ENCODE assay signal across 9 mouse cellular contexts in the genomic region with DNA sequence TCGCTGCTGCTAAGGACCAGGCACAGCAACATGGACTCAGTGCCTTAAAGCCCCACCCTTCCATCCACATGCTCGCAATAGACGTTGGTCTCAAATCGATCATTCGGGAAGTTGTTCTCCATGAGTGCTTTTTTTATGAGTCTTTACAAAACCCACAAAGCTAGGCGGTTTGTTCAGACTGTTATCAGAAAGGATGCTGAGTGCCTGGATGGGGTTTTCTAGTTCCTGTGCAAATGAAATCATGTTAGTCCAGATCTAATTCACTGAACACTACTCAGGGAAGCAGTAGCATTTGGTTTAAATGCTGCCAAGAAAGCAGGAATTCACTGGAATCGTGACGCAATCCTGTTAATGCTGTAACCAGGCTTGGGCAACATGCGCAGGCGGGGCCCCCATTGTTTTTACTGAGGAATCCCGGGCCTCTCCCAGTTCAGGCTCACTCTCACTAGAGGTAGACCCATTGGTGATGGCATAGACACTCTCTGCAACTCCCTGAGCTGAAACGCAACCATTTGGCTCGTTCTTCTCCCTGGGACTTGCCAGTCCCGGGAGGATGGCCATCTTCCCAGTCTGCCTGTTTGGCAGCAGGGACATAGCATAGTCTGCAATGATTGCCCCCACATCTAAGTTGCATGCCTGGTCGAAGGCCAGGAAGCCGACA. TPM values are rescaled to one million over a fixed set of nuclear protein-coding genes. Genes with fewer than 3 reads are reported as not detected.
DNase-seq lines count a peak whose midpoint lies in the region; ATAC-seq and TF ChIP-seq lines count a peak whose summit lies in the region.
"Had no signal": no experiment of that assay in that cellular context is flagged by ENCODE, and none has a peak within 500 bp of the region (broad histone marks: within the 10 kb centered on the region; RNA-seq: fewer than 3 reads in every experiment).

No protein-coding gene starts in this region.

- H3K4me1 ChIP-seq in forebrain, embryonic 14.5 days (ENCODE audit: control insufficient read depth, insufficient read depth, low read length) = peaks cover 10% of the 10 kb centered on the region
- no peaks in the 10 kb centered on the region for H3K4me1 ChIP-seq in forebrain, embryonic 11.5 days (replicated peaks; ENCODE audit: control insufficient read depth, insufficient read depth, low read length)

- WGBS in forebrain, embryonic 14.5 days = 83% methylated on average over 16 of the region's 16 CpGs
- WGBS in forebrain, embryonic 11.5 days = 89% methylated on average over 16 of the region's 16 CpGs

- TF ChIP-seq POLR2A in myocyte (IDR thresholded peaks at IDR 0.05; ENCODE audit: insufficient read length, low read depth) = no peak

- H3K9ac ChIP-seq in forebrain, embryonic 14.5 days (ENCODE audit: low read length) = no peak overlapping the region
- no peak overlapping the region for H3K9ac ChIP-seq in forebrain, embryonic 11.5 days (ENCODE audit: low read length)
- H3K9ac ChIP-seq: neural tube, embryonic 12.5 days had no signal

- no peaks in the 10 kb centered on the region for H3K9me3 ChIP-seq in forebrain, embryonic 14.5 days (replicated peaks; ENCODE audit: control insufficient read depth, low read length)
- H3K9me3 ChIP-seq in forebrain, embryonic 11.5 days (ENCODE audit: control insufficient read depth, low read length) = no peaks in the 10 kb centered on the region
- H3K9me3 ChIP-seq: neural tube, embryonic 12.5 days had no signal

- ATAC-seq in forebrain, embryonic 14.5 days = no peak; the same call in 1 of the 2 replicates
- no peak for ATAC-seq in forebrain, embryonic 11.5 days (replicated peaks; ENCODE audit: low FRiP score)

- H3K4me2 ChIP-seq in forebrain, embryonic 14.5 days (ENCODE audit: low read length) = no peak overlapping the region
- H3K4me2 ChIP-seq in forebrain, embryonic 11.5 days (ENCODE audit: low read depth, low read length, severe bottlenecking) = no peak overlapping the region
- H3K4me2 ChIP-seq in myocyte (ENCODE audit: low read depth) = peak overlapping the region; percentile 40
- H3K4me2 ChIP-seq: neural tube, embryonic 12.5 days had no signal

- no peaks in the 10 kb centered on the region for H3K27me3 ChIP-seq in forebrain, embryonic 14.5 days (replicated peaks; ENCODE audit: control insufficient read depth, insufficient read depth, low read length)
- H3K27me3 ChIP-seq in forebrain, embryonic 11.5 days (ENCODE audit: control insufficient read depth, insufficient read depth, low read length) = no peaks in the 10 kb centered on the region
- peaks cover 33% of the 10 kb centered on the region for H3K27me3 ChIP-seq in myocyte (ENCODE audit: control insufficient read depth, insufficient read depth, insufficient read length)
- H3K27me3 ChIP-seq: neural tube, embryonic 12.5 days had no signal

- DNase-seq in forebrain, embryonic 14.5 days (ENCODE audit: low spot score) = peak; percentile 40
- DNase-seq in forebrain, embryonic 11.5 days (ENCODE audit: low spot score) = no peak
- peak; percentile 67 for DNase-seq in right cerebral cortex, postnatal 10 days (ENCODE audit: low spot score in 2 of 2)
- DNase-seq in right cerebral cortex, postnatal 14 days = no peak
- DNase-seq in gonadal fat pad, adult 2 months (ENCODE audit: low read depth) = peak; percentile 55
- DNase-seq in urinary bladder, postnatal 4 days (ENCODE audit: low spot score in 2 of 2) = no peak
- DNase-seq in left cerebral cortex, adult 18-20 months (ENCODE audit: low spot score in 2 of 2) = no peak

- no peak overlapping the region for H3K27ac ChIP-seq in forebrain, embryonic 14.5 days (ENCODE audit: low read depth, low read length)
- H3K27ac ChIP-seq in forebrain, embryonic 11.5 days (ENCODE audit: low read depth, low read length) = no peak overlapping the region
- H3K27ac ChIP-seq: neural tube, embryonic 12.5 days had no signal

- H3K4me3 ChIP-seq in forebrain, embryonic 14.5 days (ENCODE audit: low read depth, low read length) = no peak overlapping the region
- no peak overlapping the region for H3K4me3 ChIP-seq in forebrain, embryonic 11.5 days (ENCODE audit: low read depth, low read length)
- no peak overlapping the region for H3K4me3 ChIP-seq in myocyte
- H3K4me3 ChIP-seq: neural tube, embryonic 12.5 days had no signal

- no peaks in the 10 kb centered on the region for H3K79me2 ChIP-seq in myocyte (ENCODE audit: control insufficient read depth, insufficient read depth)

- H3K36me3 ChIP-seq in forebrain, embryonic 14.5 days (ENCODE audit: control insufficient read depth, insufficient read depth, low read length) = no peaks in the 10 kb centered on the region
- H3K36me3 ChIP-seq in forebrain, embryonic 11.5 days (ENCODE audit: control insufficient read depth, insufficient read depth, low read length) = no peaks in the 10 kb centered on the region
- H3K36me3 ChIP-seq in myocyte (ENCODE audit: control insufficient read depth, insufficient read depth) = no peaks in the 10 kb centered on the region
- H3K36me3 ChIP-seq: neural tube, embryonic 12.5 days had no signal

- no peak overlapping the region for H3ac ChIP-seq in myocyte (ENCODE audit: control insufficient read depth, insufficient read length)

TF ChIP-seq in myocyte, 11 proteins besides CTCF, POLR2A, EP300 and RAD21:
- TF ChIP-seq CEBPB (IDR thresholded peaks at IDR 0.05; ENCODE audit: insufficient read depth, poor library complexity, severe bottlenecking) = peak; percentile 50; the same call in 1 of the 2 replicates
- no peak for TF ChIP-seq TCF12 (IDR thresholded peaks at IDR 0.05; ENCODE audit: insufficient read depth, poor library complexity, severe bottlenecking)
- no peak for TF ChIP-seq SRF (IDR thresholded peaks at IDR 0.05; ENCODE audit: control insufficient read depth, insufficient read length, low read depth)
- no peak for TF ChIP-seq TCF3 (IDR thresholded peaks at IDR 0.05; ENCODE audit: insufficient read length, low read depth)
- TF ChIP-seq E2F4 (IDR thresholded peaks at IDR 0.05; ENCODE audit: insufficient read depth) = no peak
- no peak for TF ChIP-seq USF1 (IDR thresholded peaks at IDR 0.05; ENCODE audit: low read depth)

RNA-seq across cellular contexts. Expression of a gene that starts 24.6 kb away (rescaled TPM):
- 17.7 and 22.3 TPM in 2 replicates for polyA plus RNA-seq in forebrain, embryonic 14.5 days (2014; fragmentation: Nextera tagmentation; extraction: Ambion mirVana)
- polyA plus RNA-seq in forebrain, embryonic 11.5 days (2014; fragmentation: Nextera tagmentation; extraction: Ambion mirVana) = 5.2 and 5.6 TPM in 2 replicates
- polyA plus RNA-seq in gonadal fat pad, adult 2 months (2012; rRNA removed) = 0.05 and 0.31 TPM in 2 replicates
- polyA plus RNA-seq in myocyte (2012; fragmentation: generic; extraction: Trizol) = not detected
- total RNA-seq in left cerebral cortex, adult 18-20 months (2021) = 1 to 10 TPM; 9.7 TPM

RNA-seq across cellular contexts. Expression of a gene that starts 45.2 kb away (rescaled TPM):
- polyA plus RNA-seq in forebrain, embryonic 14.5 days (2014; fragmentation: Nextera tagmentation; extraction: Ambion mirVana) = 0.30 and 0.38 TPM in 2 replicates
- not detected in 2 replicates for polyA plus RNA-seq in forebrain, embryonic 11.5 days (2014; fragmentation: Nextera tagmentation; extraction: Ambion mirVana)
- 3.4 and 4.5 TPM in 2 replicates for polyA plus RNA-seq in gonadal fat pad, adult 2 months (2012; rRNA removed)
- polyA plus RNA-seq in myocyte (2012; fragmentation: generic; extraction: Trizol) = 0.05 TPM
- total RNA-seq in left cerebral cortex, adult 18-20 months (2021) = under 1 TPM; 0.49 to 0.61 TPM

RNA-seq across cellular contexts. Expression of a gene that starts 45.6 kb away (rescaled TPM):
- 17.1 and 23.0 TPM in 2 replicates for polyA plus RNA-seq in forebrain, embryonic 14.5 days (2014; fragmentation: Nextera tagmentation; extraction: Ambion mirVana)
- polyA plus RNA-seq in forebrain, embryonic 11.5 days (2014; fragmentation: Nextera tagmentation; extraction: Ambion mirVana) = 19.5 and 19.9 TPM in 2 replicates
- polyA plus RNA-seq in gonadal fat pad, adult 2 months (2012; rRNA removed) = 14.0 and 15.4 TPM in 2 replicates
- 9.1 TPM for polyA plus RNA-seq in myocyte (2012; fragmentation: generic; extraction: Trizol)
- total RNA-seq in left cerebral cortex, adult 18-20 months (2021) = 1 to 10 TPM; 5.5 to 6.1 TPM

RNA-seq across cellular contexts. Expression of a gene that starts 52.5 kb away (rescaled TPM):
- 14.0 and 14.4 TPM in 2 replicates for polyA plus RNA-seq in forebrain, embryonic 14.5 days (2014; fragmentation: Nextera tagmentation; extraction: Ambion mirVana)
- 10.2 and 11.0 TPM in 2 replicates for polyA plus RNA-seq in forebrain, embryonic 11.5 days (2014; fragmentation: Nextera tagmentation; extraction: Ambion mirVana)
- 1.1 and 2.0 TPM in 2 replicates for polyA plus RNA-seq in gonadal fat pad, adult 2 months (2012; rRNA removed)
- 0.17 TPM for polyA plus RNA-seq in myocyte (2012; fragmentation: generic; extraction: Trizol)
- 10 to 100 TPM; 18.3 to 18.5 TPM for total RNA-seq in left cerebral cortex, adult 18-20 months (2021)

Comparison
In these comparisons a context has a peak if more than half of its experiments do, and no peak if none do; other contexts are left out.
1. DNase-seq: peak in forebrain, embryonic 14.5 days (single experiment), right cerebral cortex, postnatal 10 days (2 of 2) and gonadal fat pad, adult 2 months (single experiment); none in forebrain, embryonic 11.5 days (single experiment), right cerebral cortex, postnatal 14 days (single experiment), urinary bladder, postnatal 4 days (0 of 2) and left cerebral cortex, adult 18-20 months (0 of 2).